Comparison of ENCODE assay signal across 10 mouse cellular contexts in genomic region chr11:120578024-120578693, GRCm38 (mm10). TPM values are rescaled to one million over a fixed set of nuclear protein-coding genes. Genes with fewer than 3 reads are reported as not detected.
DNase-seq lines count a peak whose midpoint lies in the region; ATAC-seq lines count a peak whose summit lies in the region.
"Had no signal": no experiment of that assay in that cellular context is flagged by ENCODE, and none has a peak within 500 bp of the region (broad histone marks: within the 10 kb centered on the region; RNA-seq: fewer than 3 reads in every experiment).

No protein-coding gene starts in this region.

- H3K9ac ChIP-seq in kidney, embryonic 14.5 days (ENCODE audit: low read depth, low read length), result no peak overlapping the region; the same call in none of the 2 replicates
- H3K9ac ChIP-seq in kidney, embryonic 15.5 days, result no peak overlapping the region

- H3K36me3 ChIP-seq in kidney, embryonic 14.5 days (ENCODE audit: control insufficient read depth, insufficient read depth, low read length), result peaks cover 31% of the 10 kb centered on the region
- peaks cover 32% of the 10 kb centered on the region for H3K36me3 ChIP-seq in kidney, embryonic 15.5 days

- peaks cover 29% of the 10 kb centered on the region for H3K4me1 ChIP-seq in kidney, embryonic 14.5 days (ENCODE audit: control insufficient read depth, insufficient read depth, low read length)
- H3K4me1 ChIP-seq in kidney, embryonic 15.5 days, result peaks cover 56% of the 10 kb centered on the region

- no peaks in the 10 kb centered on the region for H3K27me3 ChIP-seq in kidney, embryonic 14.5 days (ENCODE audit: control insufficient read depth, insufficient read depth, low read length)
- H3K27me3 ChIP-seq in kidney, embryonic 15.5 days, result no peaks in the 10 kb centered on the region

- no peak overlapping the region for H3K4me2 ChIP-seq in kidney, embryonic 14.5 days (replicated peaks; ENCODE audit: low read depth, low read length)
- H3K4me2 ChIP-seq in kidney, embryonic 15.5 days, result no peak overlapping the region

- H3K4me3 ChIP-seq in kidney, embryonic 14.5 days (ENCODE audit: low read length), result no peak overlapping the region
- H3K4me3 ChIP-seq in kidney, embryonic 15.5 days (replicated peaks), result no peak overlapping the region

- WGBS in kidney, embryonic 14.5 days, result 63% methylated on average over 10 of the region's 10 CpGs
- WGBS in kidney, embryonic 15.5 days, result 69% methylated on average over 10 of the region's 10 CpGs

- intact Hi-C loops in left cerebral cortex, postnatal 14 days (cut with DNase I), result no loop called here

- peak; percentile 14 for DNase-seq in adrenal gland, postnatal 14 days
- DNase-seq in adrenal gland, postnatal 25 days, result no peak
- DNase-seq in kidney, adult 11 months, result peak; percentile 71
- DNase-seq in naive thymus-derived CD4-positive, alpha-beta T cell, adult 2 months (ENCODE audit: low read depth), result peak; percentile 27
- DNase-seq in left cerebral cortex, postnatal 14 days (ENCODE audit: low spot score in 2 of 2), result no peak
- DNase-seq in layer of hippocampus, postnatal 36 days, result no peak

- no peak overlapping the region for H3K27ac ChIP-seq in kidney, embryonic 14.5 days (ENCODE audit: low read depth, low read length)
- H3K27ac ChIP-seq in kidney, embryonic 15.5 days, result peak overlapping the region; percentile 94

- ATAC-seq in kidney, embryonic 14.5 days (ENCODE audit: low FRiP score, low TSS enrichment), result no peak
- ATAC-seq in kidney, embryonic 15.5 days (replicated peaks; ENCODE audit: low FRiP score), result no peak

- no peaks in the 10 kb centered on the region for H3K9me3 ChIP-seq in kidney, embryonic 14.5 days (ENCODE audit: control insufficient read depth, low read length)
- no peaks in the 10 kb centered on the region for H3K9me3 ChIP-seq in kidney, embryonic 15.5 days (replicated peaks)

RNA-seq across cellular contexts. Expression of gene Arhgdia, which starts 3.3 kb away (rescaled TPM):
- 268 and 310 TPM in 2 replicates for total RNA-seq in adrenal gland, postnatal 14 days (2021)
- 333 and 334 TPM in 2 replicates for total RNA-seq in adrenal gland, postnatal 25 days (2021)
- polyA plus RNA-seq in kidney, embryonic 14.5 days (2014; fragmentation: Nextera tagmentation; extraction: Ambion mirVana), result 454 and 612 TPM in 2 replicates
- polyA plus RNA-seq in kidney, embryonic 15.5 days (2015; fragmentation: Nextera tagmentation; extraction: Ambion mirVana), result 588 and 644 TPM in 2 replicates
- 100 to 1,000 TPM; 397 to 401 TPM for total RNA-seq in left cerebral cortex, postnatal 14 days (2021)
- total RNA-seq in layer of hippocampus, postnatal 36 days (2021), result 100 to 1,000 TPM; 266 to 282 TPM

RNA-seq across cellular contexts. Expression of gene P4hb, which starts 5.1 kb away (rescaled TPM):
- 449 and 479 TPM in 2 replicates for total RNA-seq in adrenal gland, postnatal 14 days (2021)
- total RNA-seq in adrenal gland, postnatal 25 days (2021), result 407 and 486 TPM in 2 replicates
- polyA plus RNA-seq in kidney, embryonic 14.5 days (2014; fragmentation: Nextera tagmentation; extraction: Ambion mirVana), result 558 and 716 TPM in 2 replicates
- polyA plus RNA-seq in kidney, embryonic 15.5 days (2015; fragmentation: Nextera tagmentation; extraction: Ambion mirVana), result 718 and 736 TPM in 2 replicates
- total RNA-seq in left cerebral cortex, postnatal 14 days (2021), result 100 to 1,000 TPM; 125 to 127 TPM
- 100 to 1,000 TPM; 118 to 122 TPM for total RNA-seq in layer of hippocampus, postnatal 36 days (2021)

RNA-seq across cellular contexts. Expression of gene Alyref, which starts 20.0 kb away (rescaled TPM):
- 120 and 128 TPM in 2 replicates for total RNA-seq in adrenal gland, postnatal 14 days (2021)
- 101 and 105 TPM in 2 replicates for total RNA-seq in adrenal gland, postnatal 25 days (2021)
- polyA plus RNA-seq in kidney, embryonic 14.5 days (2014; fragmentation: Nextera tagmentation; extraction: Ambion mirVana), result 594 and 799 TPM in 2 replicates
- 494 TPM in 2 replicates for polyA plus RNA-seq in kidney, embryonic 15.5 days (2015; fragmentation: Nextera tagmentation; extraction: Ambion mirVana)
- 10 to 100 TPM; 65.4 to 72.9 TPM for total RNA-seq in left cerebral cortex, postnatal 14 days (2021)
- total RNA-seq in layer of hippocampus, postnatal 36 days (2021), result 10 to 100 TPM; 60.0 to 67.6 TPM

RNA-seq across cellular contexts. Expression of gene Anapc11, which starts 20.1 kb away (rescaled TPM):
- total RNA-seq in adrenal gland, postnatal 14 days (2021), result 68.3 and 69.0 TPM in 2 replicates
- total RNA-seq in adrenal gland, postnatal 25 days (2021), result 81.5 and 102 TPM in 2 replicates
- 212 and 242 TPM in 2 replicates for polyA plus RNA-seq in kidney, embryonic 14.5 days (2014; fragmentation: Nextera tagmentation; extraction: Ambion mirVana)
- polyA plus RNA-seq in kidney, embryonic 15.5 days (2015; fragmentation: Nextera tagmentation; extraction: Ambion mirVana), result 193 and 206 TPM in 2 replicates
- total RNA-seq in left cerebral cortex, postnatal 14 days (2021), result 100 to 1,000 TPM in 1 of 2 experiments, 10 to 100 TPM in 1; 99.6 to 100 TPM
- 100 to 1,000 TPM in 1 of 2 experiments, 10 to 100 TPM in 1; 85.0 to 103 TPM for total RNA-seq in layer of hippocampus, postnatal 36 days (2021)

RNA-seq across cellular contexts. Expression of gene Ppp1r27, which starts 27.2 kb away (rescaled TPM):
- 0.48 TPM in 1 of 2 replicates, not detected in the other for total RNA-seq in adrenal gland, postnatal 14 days (2021)
- total RNA-seq in adrenal gland, postnatal 25 days (2021), result 1.4 TPM in 1 of 2 replicates, not detected in the other
- 0.58 and 0.89 TPM in 2 replicates for polyA plus RNA-seq in kidney, embryonic 14.5 days (2014; fragmentation: Nextera tagmentation; extraction: Ambion mirVana)
- polyA plus RNA-seq in kidney, embryonic 15.5 days (2015; fragmentation: Nextera tagmentation; extraction: Ambion mirVana), result 0.49 and 1.4 TPM in 2 replicates
- not detected for total RNA-seq in left cerebral cortex, postnatal 14 days (2021)
- not detected for total RNA-seq in layer of hippocampus, postnatal 36 days (2021)
- total RNA-seq: hematopoietic stem cell, adult 5-6 weeks; left cerebral cortex, postnatal 36 days had no signal

Comparison
In these comparisons a context has a peak if more than half of its experiments do, and no peak if none do; other contexts are left out.
1. DNase-seq: peak in adrenal gland, postnatal 14 days (single experiment), kidney, adult 11 months (single experiment) and naive thymus-derived CD4-positive, alpha-beta T cell, adult 2 months (single experiment); none in adrenal gland, postnatal 25 days (single experiment), left cerebral cortex, postnatal 14 days (0 of 2) and layer of hippocampus, postnatal 36 days (0 of 2).